Mouse (Mus musculus) forebrain, embryonic 11.5 days (tissue): ENCODE data around the gene Fam84b. TPM values are rescaled to one million over a fixed set of nuclear protein-coding genes. Genes with fewer than 3 reads are reported as not detected.

Experiments
- ATAC-seq: fragments of 200-750 bp; cut with Nextera tagmentation; replicated peaks from 2 replicates; pipeline ENCODE4 v1.8.0; 2017; ENCODE audit warnings: moderate TSS enrichment; ENCODE audit not compliant: low FRiP score
- DNase-seq: peaks from one replicate; pipeline ENCODE4 v3.0.0-alpha.2; 2017; ENCODE audit warnings: low spot score
- H3K27ac ChIP-seq: fragments of 300-500 bp; sonication (generic); 2 replicates; pipeline ENCODE4 v1.5.1; 2014; ENCODE audit warnings: low read depth, low read length
- H3K27me3 ChIP-seq: fragments of 300-500 bp; sonication (generic); 2 replicates; pipeline ENCODE4 v1.6.1; 2014; ENCODE audit warnings: mild to moderate bottlenecking, low read length, mixed read lengths; ENCODE audit not compliant: control insufficient read depth, insufficient read depth
- H3K36me3 ChIP-seq: fragments of 300-500 bp; sonication (generic); 2 replicates; pipeline ENCODE4 v1.6.1; 2014; ENCODE audit warnings: mild to moderate bottlenecking, low read length, moderate library complexity, mixed read lengths; ENCODE audit not compliant: control insufficient read depth, insufficient read depth
- H3K4me1 ChIP-seq: fragments of 300-500 bp; sonication (generic); replicated peaks from 2 replicates; pipeline ENCODE4 v1.6.1; 2014; ENCODE audit warnings: low read length, mixed read lengths; ENCODE audit not compliant: control insufficient read depth, insufficient read depth
- H3K4me2 ChIP-seq: fragments of 300-500 bp; sonication (generic); 2 replicates; pipeline ENCODE4 v1.6.1; 2014; ENCODE audit warnings: low read depth, mild to moderate bottlenecking, low read length, moderate library complexity, mixed read lengths; ENCODE audit not compliant: severe bottlenecking
- H3K4me3 ChIP-seq: fragments of 300-500 bp; sonication (generic); 2 replicates; pipeline ENCODE4 v1.5.1; 2014; ENCODE audit warnings: low read depth, low read length
- H3K9ac ChIP-seq: fragments of 300-500 bp; sonication (generic); 2 replicates; pipeline ENCODE4 v1.6.1; 2014; ENCODE audit warnings: low read length
- H3K9me3 ChIP-seq: fragments of 300-500 bp; sonication (generic); 2 replicates; pipeline ENCODE4 v1.6.1; 2016; ENCODE audit warnings: low read length, mixed read lengths; ENCODE audit not compliant: control insufficient read depth
- WGBS: fragments of 180-500 bp; shearing (Covaris S2); extraction: QIAGEN DNeasy Blood & Tissue Kit; methylation state at CpG from one replicate; pipeline ENCODE4 v1.1.7; 2014; 5-methylcytosine and 5-hydroxymethylcytosine counted together
- polyA plus RNA-seq: library from polyadenylated mRNA; unstranded; fragments of >200 nt; fragmentation: Nextera tagmentation; extraction: Ambion mirVana; gene quantifications from 2 replicates; pipeline ENCODE4 v1.2.1, GENCODE M21; 2014

The Fam84b gene
- polyA plus RNA-seq, 1 experiment from 2014 or later, result 24.9 TPM

DNA sequence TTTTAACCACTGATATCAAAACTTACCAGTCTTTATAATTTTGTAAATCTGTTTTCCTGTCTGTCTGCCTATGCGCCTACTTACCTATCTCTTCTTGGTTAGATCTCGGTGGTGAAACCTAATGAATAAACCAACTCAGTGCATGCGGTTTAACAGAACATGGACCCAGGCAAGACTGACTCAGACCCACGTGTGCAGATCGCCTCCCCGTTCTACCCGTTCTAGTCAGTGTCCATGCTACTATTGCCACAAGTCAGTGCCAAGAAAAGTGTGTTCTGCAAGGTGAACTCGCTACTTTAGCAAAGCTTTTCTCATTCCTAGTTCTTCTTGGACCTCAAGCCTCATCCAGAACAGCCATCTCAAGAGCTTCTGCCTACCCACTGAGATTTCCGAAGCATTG, 15.9 kb downstream of the Fam84b start:
- H3K27ac ChIP-seq, result no peak overlapping the region
- peaks cover 4% of the 10 kb centered on the region; the same call in 1 of the 2 replicates for H3K4me1 ChIP-seq
- H3K9ac ChIP-seq, result no peak overlapping the region
- no peak for ATAC-seq
- no peaks in the 10 kb centered on the region for H3K36me3 ChIP-seq
- H3K4me3 ChIP-seq, result no peak overlapping the region
- no peaks in the 10 kb centered on the region for H3K27me3 ChIP-seq
- H3K9me3 ChIP-seq, result no peaks in the 10 kb centered on the region
- H3K4me2 ChIP-seq, result no peak overlapping the region
- DNase-seq, result no peak
- 92% methylated on average over 9 of the region's 9 CpGs for WGBS

DNA sequence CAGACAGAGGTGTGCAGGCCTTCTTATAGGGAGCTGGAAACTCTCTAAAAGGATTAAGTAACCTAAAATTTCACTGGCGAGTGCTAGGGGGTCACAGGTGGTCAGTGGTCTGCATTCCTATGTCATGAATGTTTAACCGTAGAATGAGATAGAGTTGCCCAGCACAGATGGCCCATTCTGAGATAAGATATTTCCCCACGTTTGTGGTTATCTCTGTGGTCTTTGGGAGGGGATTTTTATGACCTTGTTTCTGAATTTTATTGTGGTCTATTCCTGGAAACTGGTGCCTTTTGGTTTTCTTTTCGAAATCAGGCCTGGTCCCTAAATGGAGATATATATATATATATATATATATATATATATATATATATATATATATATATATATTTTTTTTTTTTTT, 17.3 kb downstream of the Fam84b start:
- Histone ChIP-seq H3K9me3 (no peaks in the 10 kb centered on the region), H3K9ac (no peak overlapping the region), H3K27ac (no peak overlapping the region), H3K36me3 (no peaks in the 10 kb centered on the region), H3K4me3 (no peak overlapping the region), H3K27me3 (no peaks in the 10 kb centered on the region), H3K4me1 (peaks cover 4% of the 10 kb centered on the region; the same call in 1 of the 2 replicates), H3K4me2 (no peak overlapping the region)
- ATAC-seq (no peak), DNase-seq (no peak)
- 83% methylated on average over 4 of the region's 4 CpGs for WGBS

DNA sequence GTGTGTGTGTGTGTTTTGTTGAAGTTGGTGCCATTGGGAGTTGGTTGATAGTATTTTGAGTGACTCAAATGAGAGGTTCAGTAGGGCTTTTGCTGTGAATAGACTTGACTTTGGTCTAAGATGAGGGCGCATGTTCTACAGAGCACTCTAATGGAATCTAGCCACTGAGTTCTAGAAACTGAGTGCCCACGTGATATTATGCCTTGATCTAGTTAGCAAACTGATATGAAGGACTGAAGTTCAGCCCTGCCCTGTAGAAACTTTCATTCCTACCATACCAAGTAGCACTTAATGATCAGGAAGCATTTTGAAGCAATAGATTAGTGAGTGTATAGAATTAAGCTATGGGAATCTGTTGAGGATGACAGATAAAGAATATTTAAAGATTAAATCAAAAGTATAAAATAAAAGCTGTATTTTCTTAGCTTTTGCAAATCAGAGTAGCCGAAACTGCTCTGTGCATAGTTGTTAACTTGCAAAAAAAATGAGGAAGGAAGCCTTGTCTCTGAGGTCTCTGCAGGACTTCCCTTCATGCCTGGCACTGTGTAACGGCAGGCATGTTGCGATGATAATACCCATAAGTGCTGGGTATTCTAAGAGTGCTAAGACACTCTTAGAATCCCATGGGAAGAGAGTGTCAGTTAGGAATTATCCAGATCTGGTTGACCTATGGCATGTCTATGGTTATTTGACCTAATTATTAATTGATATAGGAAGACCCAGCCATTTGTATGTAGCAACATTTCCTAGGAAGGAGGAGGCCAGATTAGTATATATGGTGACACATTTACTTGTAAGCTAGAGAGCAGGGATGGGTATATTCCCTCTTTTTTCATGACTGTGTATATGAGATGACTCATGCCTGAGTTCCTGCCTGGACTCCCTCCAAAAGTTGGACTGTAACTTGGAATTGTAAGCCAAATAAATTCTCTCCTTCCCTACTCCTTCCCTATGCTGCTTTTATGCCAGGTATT, 18.7 kb downstream of the Fam84b start:
- Histone ChIP-seq H3K9me3 (no peaks in the 10 kb centered on the region), H3K4me2 (no peak overlapping the region), H3K27ac (no peak overlapping the region), H3K4me1 (peaks cover under 1% of the 10 kb centered on the region; the same call in 1 of the 2 replicates), H3K4me3 (no peak overlapping the region), H3K36me3 (no peaks in the 10 kb centered on the region), H3K27me3 (no peaks in the 10 kb centered on the region), H3K9ac (no peak overlapping the region)
- ATAC-seq, result no peak
- DNase-seq, result no peak
- 91% methylated on average over 5 of the region's 5 CpGs for WGBS

DNA sequence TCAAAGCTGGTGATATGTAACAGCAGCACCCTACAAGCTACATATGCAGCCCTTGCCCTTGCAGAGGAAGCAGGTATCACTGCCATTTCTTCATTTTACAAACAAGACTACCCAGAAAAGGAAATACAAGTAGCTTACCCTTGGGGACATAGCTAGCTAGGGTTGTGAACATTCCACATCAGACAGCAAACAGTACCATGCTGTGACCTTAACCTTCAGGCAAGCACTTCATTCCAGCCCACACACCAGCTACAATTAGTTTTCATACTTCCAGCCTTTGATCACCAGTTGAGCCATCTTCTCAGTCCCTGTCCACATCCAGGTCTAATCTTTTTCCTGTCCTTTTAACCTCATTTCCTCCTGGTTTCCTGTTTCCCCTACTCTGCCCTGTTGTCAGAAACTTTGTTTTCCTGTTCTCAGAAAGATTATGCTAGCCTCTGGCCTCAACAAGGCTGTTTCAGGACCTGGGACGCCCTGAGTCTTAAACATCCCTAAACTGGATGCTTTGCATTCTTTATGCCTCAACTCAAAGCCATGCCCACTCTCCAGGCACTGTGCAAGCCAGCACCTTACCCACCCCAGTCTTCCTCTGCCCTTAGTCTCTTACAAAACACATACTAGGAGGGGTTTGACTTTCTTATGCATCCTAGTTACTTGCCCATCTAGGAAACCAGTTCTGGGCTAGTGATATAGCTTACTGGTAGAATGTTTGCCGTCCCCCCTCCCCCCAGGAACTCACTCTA, 19.9 kb downstream of the Fam84b start:
- ATAC-seq (no peak), DNase-seq (no peak)
- Histone ChIP-seq H3K27me3 (no peaks in the 10 kb centered on the region), H3K4me3 (no peak overlapping the region), H3K36me3 (no peaks in the 10 kb centered on the region), H3K27ac (no peak overlapping the region), H3K9me3 (no peaks in the 10 kb centered on the region), H3K4me1 (no peaks in the 10 kb centered on the region), H3K9ac (no peak overlapping the region), H3K4me2 (no peak overlapping the region)
- 61% methylated on average over 2 of the region's 2 CpGs for WGBS

DNA sequence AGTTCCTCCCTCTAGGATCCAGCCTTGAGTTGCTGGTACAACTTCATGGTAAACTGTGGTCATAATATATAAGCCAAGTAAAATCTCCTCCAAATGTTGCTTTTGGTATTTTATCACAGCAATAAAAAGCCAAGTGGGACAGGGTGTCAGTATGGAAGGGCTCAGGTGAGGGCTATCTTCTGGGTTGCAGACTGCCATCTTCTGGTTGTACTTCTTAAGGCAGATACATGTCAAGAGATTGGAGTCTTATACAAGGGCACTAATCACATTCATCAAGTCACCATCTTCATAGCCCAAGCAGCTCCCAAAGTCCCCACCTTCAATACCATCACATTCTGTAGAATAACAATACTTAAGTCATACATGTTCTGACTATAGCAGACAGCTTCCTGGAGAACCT, 21.0 kb downstream of the Fam84b start:
- Histone ChIP-seq H3K4me2 (no peak overlapping the region), H3K4me3 (no peak overlapping the region), H3K27ac (no peak overlapping the region), H3K9me3 (no peaks in the 10 kb centered on the region), H3K9ac (no peak overlapping the region), H3K36me3 (no peaks in the 10 kb centered on the region), H3K4me1 (no peaks in the 10 kb centered on the region), H3K27me3 (no peaks in the 10 kb centered on the region)
- ATAC-seq (no peak), DNase-seq (no peak)

DNA sequence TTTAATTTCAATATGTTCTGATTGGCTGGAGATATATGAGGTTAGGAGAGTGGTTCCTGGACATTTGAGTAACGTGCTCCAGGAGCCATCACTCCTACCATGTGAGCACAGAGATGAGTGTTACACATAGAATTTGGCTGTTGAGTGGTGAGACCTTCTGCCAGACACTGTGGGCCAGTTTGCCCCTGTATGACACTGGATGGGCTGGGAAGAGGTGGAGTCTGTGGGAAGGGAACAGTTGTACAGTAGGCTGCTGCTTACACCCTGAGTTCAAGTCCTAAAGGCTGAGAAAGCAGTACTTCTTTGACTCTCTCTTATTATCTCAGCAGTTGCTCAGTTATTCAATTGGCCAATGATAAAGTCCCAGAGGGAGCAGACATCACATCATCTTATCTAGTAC, 27.4 kb downstream of the Fam84b start:
- DNase-seq (no peak), ATAC-seq (no peak)
- H3K4me3 ChIP-seq, result no peak overlapping the region
- H3K9ac ChIP-seq, result no peak overlapping the region
- H3K27ac ChIP-seq, result no peak overlapping the region
- no peak overlapping the region for H3K4me2 ChIP-seq
- H3K9me3 ChIP-seq, result no peaks in the 10 kb centered on the region
- WGBS, result 70% methylated on average over 1 of the region's 1 CpGs
- peaks cover 5% of the 10 kb centered on the region; the same call in 1 of the 2 replicates for H3K4me1 ChIP-seq
- no peaks in the 10 kb centered on the region for H3K36me3 ChIP-seq
- no peaks in the 10 kb centered on the region for H3K27me3 ChIP-seq

DNA sequence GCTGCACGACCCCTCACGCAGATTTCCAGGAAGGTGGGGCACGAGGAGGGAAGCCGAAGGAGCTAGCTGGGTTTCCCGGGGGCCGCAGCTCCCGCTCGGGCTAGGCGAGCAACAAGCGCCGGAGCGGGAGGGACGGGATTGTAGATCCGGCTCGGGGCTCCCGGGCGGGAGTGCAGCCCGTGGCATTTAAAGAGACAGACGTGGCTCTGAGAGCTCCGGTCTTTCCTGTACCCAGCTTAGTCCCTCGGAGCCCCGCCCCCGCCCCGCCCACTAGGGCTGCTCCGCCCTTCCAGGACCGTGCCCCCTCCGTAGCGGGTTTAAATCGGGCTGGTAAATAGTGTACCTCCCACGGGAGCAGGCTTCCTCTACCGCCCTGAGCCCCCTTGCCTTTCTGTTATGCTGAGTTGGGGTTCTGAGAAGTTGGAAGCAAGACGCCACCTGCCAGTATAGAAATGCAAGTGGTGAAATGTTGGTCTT, 28.8 kb downstream of the Fam84b start:
- Histone ChIP-seq H3K4me3 (peak overlapping the region; percentile 66), H3K9me3 (no peaks in the 10 kb centered on the region), H3K36me3 (no peaks in the 10 kb centered on the region), H3K4me1 (peaks cover 5% of the 10 kb centered on the region; the same call in 1 of the 2 replicates), H3K27ac (0 out of 2 replicates have a peak overlapping the region, but pooled peaks have one; percentile 6), H3K4me2 (peak overlapping the region; percentile 99), H3K27me3 (no peaks in the 10 kb centered on the region), H3K9ac (peak overlapping the region; percentile 75)
- 1% methylated on average over 28 of the region's 32 CpGs for WGBS
- peak; percentile 94 for ATAC-seq
- peak; percentile 95 for DNase-seq

DNA sequence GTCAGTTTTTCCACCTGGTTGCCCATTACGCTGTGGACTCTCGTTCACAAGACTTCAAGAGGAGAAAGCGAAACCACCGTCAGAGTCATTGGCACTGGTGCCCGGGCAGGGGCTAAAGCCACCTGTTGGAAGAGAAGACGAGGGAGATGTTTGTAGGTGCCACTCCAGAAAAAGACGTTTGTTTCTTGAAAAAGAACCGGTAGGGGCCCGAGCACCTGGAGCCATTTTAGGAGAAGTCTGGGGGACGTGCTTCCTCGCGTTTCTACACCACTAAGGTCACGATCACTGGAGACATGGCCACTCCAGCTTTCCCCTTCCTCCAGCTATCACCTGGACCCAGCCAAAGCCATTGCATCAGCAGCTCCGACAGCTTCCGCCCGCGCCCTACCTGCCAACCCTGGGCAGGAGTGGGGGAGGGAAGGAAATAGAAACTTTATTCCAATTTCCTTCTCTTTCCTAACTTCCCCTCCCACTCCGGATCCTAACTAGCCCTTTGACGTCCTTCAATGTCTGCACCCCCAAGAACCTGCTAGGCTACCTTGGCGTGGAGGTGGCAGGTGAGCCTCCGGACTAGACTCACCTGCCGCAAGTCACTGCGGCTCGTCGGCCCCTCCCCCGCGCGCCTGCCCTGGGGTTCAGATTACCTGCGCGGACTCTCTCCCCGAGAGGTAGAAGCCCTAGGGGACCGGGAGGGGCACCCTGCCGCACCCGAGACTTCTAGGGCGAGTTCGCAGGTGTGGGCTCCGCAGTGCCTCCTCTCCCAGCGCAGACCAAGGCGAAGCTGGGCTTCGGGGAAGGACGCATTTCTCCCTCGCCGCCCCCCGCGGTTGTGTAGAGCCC, 29.5 kb downstream of the Fam84b start:
- DNase-seq (no peak), ATAC-seq (peak; percentile 7)
- H3K36me3 ChIP-seq, result no peaks in the 10 kb centered on the region
- H3K4me1 ChIP-seq, result peaks cover 5% of the 10 kb centered on the region; the same call in 1 of the 2 replicates
- peak overlapping the region; percentile 99 for H3K4me2 ChIP-seq
- no peaks in the 10 kb centered on the region for H3K9me3 ChIP-seq
- WGBS, result 0% methylated on average over 44 of the region's 45 CpGs
- H3K27ac ChIP-seq, result 0 out of 2 replicates have a peak overlapping the region, but pooled peaks have one; percentile 83
- H3K27me3 ChIP-seq, result no peaks in the 10 kb centered on the region
- peak overlapping the region; percentile 66 for H3K4me3 ChIP-seq
- H3K9ac ChIP-seq, result peak overlapping the region; percentile 75
